Mouse (Mus musculus): ENCODE data around the gene Cox10. TPM values are rescaled to one million over a fixed set of nuclear protein-coding genes. Genes with fewer than 3 reads are reported as not detected.

The Cox10 gene
- polyA plus RNA-seq, 1 experiment from 2014 or later, result 21.9 TPM

DNA sequence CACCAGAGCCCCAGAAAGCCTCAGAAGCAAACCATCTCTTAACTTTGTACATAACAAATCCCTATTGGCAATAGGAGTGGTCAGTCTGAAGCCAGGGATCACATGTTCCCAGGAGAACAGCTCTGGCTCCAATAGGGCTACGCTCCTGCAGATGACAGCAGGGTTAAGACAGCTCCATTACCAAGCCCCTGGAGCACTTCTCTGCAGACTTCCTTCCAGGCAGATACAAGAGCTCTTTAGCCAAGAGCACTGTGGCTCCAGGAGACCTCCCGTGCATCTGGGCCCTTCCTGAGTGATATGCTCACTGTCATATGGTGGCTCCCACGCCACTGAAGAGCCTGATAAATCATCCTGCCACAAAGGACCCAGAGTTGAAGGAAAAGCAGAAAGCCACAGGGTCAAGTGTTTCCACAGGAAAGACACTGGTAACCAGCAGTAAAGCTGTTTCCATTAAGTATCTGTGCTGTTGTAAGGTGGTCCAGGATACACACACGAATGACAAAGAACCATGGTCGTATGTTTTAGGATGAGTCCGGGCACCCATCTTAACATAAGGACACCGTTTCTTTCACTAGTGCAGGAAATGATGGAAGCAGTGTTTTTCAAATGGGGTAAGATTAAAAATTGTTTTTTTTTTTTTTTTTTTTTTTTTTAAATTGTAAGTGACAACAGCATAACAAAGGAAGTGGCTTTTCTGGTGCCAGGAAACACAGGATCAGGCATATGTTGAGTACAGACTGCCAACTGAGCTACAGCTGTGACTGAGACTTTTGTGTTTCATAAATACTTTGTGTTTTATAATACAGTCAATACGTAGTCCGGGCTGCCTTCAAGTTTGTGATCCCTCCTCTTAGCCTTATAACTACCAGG, 90.0 kb downstream of the Cox10 start:
- Histone ChIP-seq H3K27me3 (replicated peaks) (no peaks in the 10 kb centered on the region), H3K4me2 (replicated peaks) (no peak overlapping the region), H3K9ac (no peak overlapping the region), H3K27ac (no peak overlapping the region), H3K36me3 (no peaks in the 10 kb centered on the region), H3K9me3 (no peaks in the 10 kb centered on the region), H3K4me3 (no peak overlapping the region), H3K4me1 (no peaks in the 10 kb centered on the region)
- ATAC-seq (ENCODE audit: low FRiP score, low read depth), result no peak
- WGBS, result 65% methylated on average over 9 of the region's 9 CpGs

- no peaks in the 10 kb centered on the region for H3K4me1 ChIP-seq
- H3K4me3 ChIP-seq, result no peak overlapping the region
- H3K27me3 ChIP-seq (replicated peaks), result no peaks in the 10 kb centered on the region
- H3K27ac ChIP-seq, result no peak overlapping the region
- no peak overlapping the region for H3K9ac ChIP-seq
- no peaks in the 10 kb centered on the region for H3K9me3 ChIP-seq
- H3K36me3 ChIP-seq, result no peaks in the 10 kb centered on the region
- WGBS, result 80% methylated on average over 3 of the region's 3 CpGs
- ATAC-seq (ENCODE audit: low FRiP score, low read depth), result no peak
- no peak overlapping the region for H3K4me2 ChIP-seq (replicated peaks)
These were observed 91.1 kb downstream of the Cox10 start for GRCm38 (mm10) chr11:63988031-63988665.

DNA sequence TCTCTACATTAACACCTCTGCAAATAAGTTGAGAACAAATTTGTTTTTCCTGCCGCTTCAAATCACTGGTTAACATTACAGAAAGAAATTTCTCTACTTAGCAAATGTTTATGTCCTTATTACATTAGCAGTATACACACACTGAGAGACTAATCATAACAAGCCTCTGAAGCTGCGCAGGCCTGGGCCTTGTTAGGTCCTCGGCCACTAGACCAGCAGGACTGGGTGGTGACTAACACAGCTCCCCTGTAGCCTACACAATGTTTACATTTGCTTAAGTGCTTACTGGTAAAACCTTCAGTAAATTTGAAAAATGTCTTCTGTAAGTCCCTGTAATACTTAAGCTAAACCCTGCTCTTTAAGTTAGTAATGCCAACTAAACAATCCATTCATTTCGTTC, 92.6 kb downstream of the Cox10 start:
- H3K4me2 ChIP-seq (replicated peaks), result no peak overlapping the region
- H3K4me1 ChIP-seq, result no peaks in the 10 kb centered on the region; the same call in 1 of the 2 replicates
- no peaks in the 10 kb centered on the region for H3K27me3 ChIP-seq (replicated peaks)
- H3K9me3 ChIP-seq, result no peaks in the 10 kb centered on the region
- H3K9ac ChIP-seq, result no peak overlapping the region
- no peak overlapping the region for H3K4me3 ChIP-seq
- 89% methylated on average over 4 of the region's 4 CpGs for WGBS
- H3K36me3 ChIP-seq, result no peaks in the 10 kb centered on the region
- H3K27ac ChIP-seq, result no peak overlapping the region
- no peak for ATAC-seq (ENCODE audit: low FRiP score, low read depth)

GRCm38 (mm10) chr11:63985481-63985880, 93.8 kb downstream of the Cox10 start:
- no peak overlapping the region for H3K27ac ChIP-seq
- no peaks in the 10 kb centered on the region for H3K9me3 ChIP-seq
- ATAC-seq (ENCODE audit: low FRiP score, low read depth), result no peak
- H3K4me1 ChIP-seq, result no peaks in the 10 kb centered on the region; the same call in none of the 2 replicates
- 72% methylated on average over 6 of the region's 6 CpGs for WGBS
- H3K4me3 ChIP-seq, result no peak overlapping the region
- no peak overlapping the region for H3K9ac ChIP-seq
- no peaks in the 10 kb centered on the region for H3K27me3 ChIP-seq (replicated peaks)
- H3K4me2 ChIP-seq (replicated peaks), result no peak overlapping the region
- no peaks in the 10 kb centered on the region for H3K36me3 ChIP-seq

GRCm38 (mm10) chr11:63984622-63985168, 94.6 kb downstream of the Cox10 start:
- Histone ChIP-seq H3K9ac (no peak overlapping the region), H3K27me3 (replicated peaks) (no peaks in the 10 kb centered on the region), H3K4me2 (replicated peaks) (no peak overlapping the region), H3K9me3 (no peaks in the 10 kb centered on the region), H3K36me3 (no peaks in the 10 kb centered on the region), H3K4me1 (no peaks in the 10 kb centered on the region; the same call in none of the 2 replicates), H3K27ac (no peak overlapping the region), H3K4me3 (no peak overlapping the region)
- no peak for ATAC-seq (ENCODE audit: low FRiP score, low read depth)
- 86% methylated on average over 6 of the region's 6 CpGs for WGBS

GRCm38 (mm10) chr11:63977741-63978140, 101.5 kb downstream of the Cox10 start:
- no peak for ATAC-seq (ENCODE audit: low FRiP score, low read depth)
- H3K36me3 ChIP-seq, result no peaks in the 10 kb centered on the region
- H3K9ac ChIP-seq, result no peak overlapping the region
- H3K27ac ChIP-seq, result no peak overlapping the region
- H3K9me3 ChIP-seq, result no peaks in the 10 kb centered on the region
- 63% methylated on average over 2 of the region's 2 CpGs for WGBS
- H3K27me3 ChIP-seq (replicated peaks), result no peaks in the 10 kb centered on the region
- no peak overlapping the region for H3K4me3 ChIP-seq
- H3K4me2 ChIP-seq (replicated peaks), result no peak overlapping the region
- no peaks in the 10 kb centered on the region; the same call in none of the 2 replicates for H3K4me1 ChIP-seq

GRCm38 (mm10) chr11:63976775-63977174, 102.5 kb downstream of the Cox10 start:
- no peak overlapping the region for H3K27ac ChIP-seq
- no peaks in the 10 kb centered on the region; the same call in 1 of the 2 replicates for H3K4me1 ChIP-seq
- no peak for ATAC-seq (ENCODE audit: low FRiP score, low read depth)
- H3K9ac ChIP-seq, result no peak overlapping the region
- no peaks in the 10 kb centered on the region for H3K36me3 ChIP-seq
- no peak overlapping the region for H3K4me3 ChIP-seq
- H3K9me3 ChIP-seq, result no peaks in the 10 kb centered on the region
- H3K27me3 ChIP-seq (replicated peaks), result no peaks in the 10 kb centered on the region
- H3K4me2 ChIP-seq (replicated peaks), result no peak overlapping the region
- 97% methylated on average over 2 of the region's 2 CpGs for WGBS

DNA sequence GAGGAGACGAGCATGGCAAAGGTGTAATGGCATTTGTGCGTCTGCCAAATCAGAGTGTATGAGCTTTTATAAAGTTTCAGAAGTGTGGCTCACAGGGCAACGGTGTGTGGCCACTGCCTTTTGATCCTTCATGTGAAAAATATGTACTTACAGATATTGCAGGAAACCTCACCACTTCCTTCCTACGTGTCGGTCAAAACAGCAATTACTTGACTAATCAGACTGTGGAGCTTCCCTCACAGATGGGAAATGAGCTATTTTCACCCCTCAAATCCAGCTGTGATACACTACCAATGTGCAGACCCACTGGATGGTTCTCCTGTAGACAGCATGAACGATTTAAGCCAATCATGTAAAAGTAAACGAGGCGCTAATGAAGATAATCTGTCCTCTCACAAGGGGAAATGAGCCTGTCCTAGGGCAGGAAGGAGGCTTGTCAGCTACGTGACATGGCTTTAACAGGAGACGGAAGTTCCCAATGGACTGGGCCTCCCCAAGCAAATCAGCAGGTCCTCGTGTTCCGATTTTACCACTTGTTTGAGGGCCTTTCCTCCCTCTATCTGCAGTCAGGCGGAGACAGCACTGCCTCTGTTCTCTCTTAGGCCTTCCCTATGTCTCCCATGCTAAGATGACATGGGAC, 103.9 kb downstream of the Cox10 start:
- ATAC-seq (ENCODE audit: low FRiP score, low read depth), result no peak

DNA sequence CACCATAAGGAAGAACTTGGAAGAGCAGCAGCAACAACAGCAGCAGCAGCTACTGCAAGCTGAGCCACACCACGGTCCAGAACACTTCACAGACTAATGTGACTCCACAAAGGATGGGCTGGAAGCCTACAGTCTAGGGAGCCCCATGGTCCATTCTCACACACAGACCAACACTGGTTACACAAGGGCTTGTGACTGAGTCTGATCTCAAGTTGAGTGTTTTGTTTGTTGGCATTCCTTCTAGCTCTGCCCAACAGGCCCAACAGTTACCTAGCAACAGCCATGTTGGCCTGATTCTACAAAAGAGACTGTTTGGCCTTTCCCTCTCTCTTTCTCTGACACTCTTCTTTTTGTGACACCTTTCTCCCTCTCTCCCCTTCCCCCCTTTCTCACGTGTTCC, 105.3 kb downstream of the Cox10 start:
- no peak overlapping the region for H3K27ac ChIP-seq
- WGBS, result 69% methylated on average over 2 of the region's 2 CpGs
- no peak for ATAC-seq (ENCODE audit: low FRiP score, low read depth)

More for the DNA sequence above, 103.9 kb downstream of the Cox10 start:
- Histone ChIP-seq H3K9ac (no peak overlapping the region), H3K27me3 (replicated peaks) (no peaks in the 10 kb centered on the region), H3K4me2 (replicated peaks) (no peak overlapping the region), H3K4me1 (no peaks in the 10 kb centered on the region), H3K9me3 (no peaks in the 10 kb centered on the region), H3K27ac (no peak overlapping the region), H3K4me3 (no peak overlapping the region), H3K36me3 (no peaks in the 10 kb centered on the region)
- WGBS, result 91% methylated on average over 13 of the region's 13 CpGs

GRCm38 (mm10) chr11:63971462-63971861, 107.8 kb downstream of the Cox10 start:
- H3K27me3 ChIP-seq (replicated peaks), result no peaks in the 10 kb centered on the region
- H3K9ac ChIP-seq, result no peak overlapping the region
- no peak overlapping the region for H3K27ac ChIP-seq
- peaks cover 17% of the 10 kb centered on the region for H3K4me1 ChIP-seq
- WGBS, result 92% methylated on average over 9 of the region's 9 CpGs
- H3K4me2 ChIP-seq (replicated peaks), result no peak overlapping the region
- no peaks in the 10 kb centered on the region for H3K36me3 ChIP-seq
- no peak overlapping the region for H3K4me3 ChIP-seq
- no peaks in the 10 kb centered on the region for H3K9me3 ChIP-seq
- no peak for ATAC-seq (ENCODE audit: low FRiP score, low read depth)

More for the DNA sequence above, 105.3 kb downstream of the Cox10 start:
- no peaks in the 10 kb centered on the region for H3K27me3 ChIP-seq (replicated peaks)
- H3K4me2 ChIP-seq (replicated peaks), result no peak overlapping the region
- H3K4me1 ChIP-seq, result peaks cover 9% of the 10 kb centered on the region
- H3K9me3 ChIP-seq, result no peaks in the 10 kb centered on the region
- no peak overlapping the region for H3K9ac ChIP-seq
- H3K4me3 ChIP-seq, result no peak overlapping the region
- H3K36me3 ChIP-seq, result no peaks in the 10 kb centered on the region

DNA sequence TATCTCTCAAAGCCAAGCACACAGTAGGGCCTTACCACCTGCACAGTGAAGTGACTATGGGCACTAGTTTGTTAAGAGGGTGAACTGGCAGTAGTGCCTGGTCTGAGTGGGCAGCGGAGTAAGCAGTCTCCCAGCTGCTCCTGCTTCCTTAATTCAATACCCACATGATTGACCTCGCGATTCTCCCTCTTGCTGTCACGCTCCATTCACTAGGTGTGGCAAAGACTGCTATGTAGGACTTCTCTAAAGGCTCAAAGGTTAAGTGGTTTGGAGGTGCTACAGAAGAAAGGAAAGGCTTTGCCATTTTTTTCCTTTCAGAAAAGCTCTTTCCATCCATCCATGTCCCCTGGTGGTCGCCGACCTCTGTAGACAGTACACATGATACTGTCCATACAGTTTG, 108.5 kb downstream of the Cox10 start:
- H3K27me3 ChIP-seq (replicated peaks), result no peaks in the 10 kb centered on the region
- WGBS, result 84% methylated on average over 6 of the region's 6 CpGs
- no peaks in the 10 kb centered on the region for H3K36me3 ChIP-seq
- ATAC-seq (ENCODE audit: low FRiP score, low read depth), result no peak
- no peak overlapping the region for H3K4me2 ChIP-seq (replicated peaks)
- no peak overlapping the region for H3K9ac ChIP-seq
- no peak overlapping the region for H3K4me3 ChIP-seq
- H3K27ac ChIP-seq, result no peak overlapping the region
- H3K4me1 ChIP-seq, result peaks cover 17% of the 10 kb centered on the region
- no peaks in the 10 kb centered on the region for H3K9me3 ChIP-seq

Data from neural tube, embryonic 12.5 days (tissue).